Mouse (Mus musculus) C2C12 (cell line): Measurements from ENCODE around the gene Fry.

Experiments used
- CTCF ChIP-seq: IDR thresholded peaks from one replicate; pipeline ENCODE4 v1.5.1; 2011; ENCODE audit not compliant: control insufficient read depth, insufficient read depth, insufficient read length
- FOSL1 ChIP-seq: IDR thresholded peaks from one replicate; pipeline ENCODE4 v1.8.0; 2011; ENCODE audit warnings: mild to moderate bottlenecking, low read length; ENCODE audit not compliant: poor library complexity, insufficient read depth, severe bottlenecking
- USF1 ChIP-seq: IDR thresholded peaks from one replicate; pipeline ENCODE4 v1.6.1; 2011; ENCODE audit warnings: low read depth, mild to moderate bottlenecking, control low read depth, moderate library complexity

DNA sequence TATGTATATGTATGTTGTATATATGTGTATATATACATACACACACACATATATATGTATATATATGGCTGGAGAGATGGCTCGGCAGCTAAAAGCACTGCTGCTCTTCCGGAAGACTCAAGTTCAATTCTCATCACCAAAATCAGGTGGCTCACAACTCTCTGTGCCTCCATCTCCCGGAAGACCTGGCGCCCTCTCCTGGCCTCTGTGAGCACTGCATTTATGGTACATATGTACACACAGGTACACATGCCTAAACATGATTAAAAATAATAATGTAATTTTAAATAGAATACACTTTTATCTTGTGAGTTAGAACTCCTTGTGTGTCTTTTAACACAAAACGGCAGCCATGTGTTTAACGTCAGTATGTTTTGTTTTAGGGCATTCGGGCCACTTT, 312.8 kb downstream of the Fry start:
- no peak for TF ChIP-seq USF1
- no peak for TF ChIP-seq CTCF
- no peak for TF ChIP-seq FOSL1
